Mouse (Mus musculus) brain, embryonic 14.5 days (tissue): Measurements from ENCODE around the gene Tmco4.

Experiments used
- CTCF ChIP-seq: fragments of 200-500 bp; IDR thresholded peaks from 2 replicates; pipeline ENCODE4 v1.5.1; 2012; ENCODE audit warnings: inconsistent platforms, mild to moderate bottlenecking, moderate library complexity, borderline replicate concordance; ENCODE audit not compliant: insufficient read depth, insufficient read length; ENCODE audit errors: extremely low read depth
- POLR2A ChIP-seq: fragments of 200-500 bp; IDR thresholded peaks from 2 replicates; pipeline ENCODE4 v1.6.1; 2012; ENCODE audit warnings: mild to moderate bottlenecking, inconsistent platforms, borderline replicate concordance; ENCODE audit not compliant: poor library complexity, insufficient read depth, insufficient read length, severe bottlenecking; ENCODE audit errors: extremely low read depth

GRCm38 (mm10) chr4:138984744-138985143, 12.1 kb downstream of the Tmco4 start:
- TF ChIP-seq POLR2A (no peak), CTCF (peak; percentile 41; the same call in 1 of the 2 replicates)
